Mouse (Mus musculus) kidney, adult 2 months (tissue): ENCODE measurements around the gene Ak8. TPM values are rescaled to one million over a fixed set of nuclear protein-coding genes. Genes with fewer than 3 reads are reported as not detected.

ENCODE experiments used
- DNase-seq: peaks from one replicate; pipeline ENCODE4 v3.0.0; 2021
- H3K27ac ChIP-seq: fragments of 200-500 bp; 2 replicates; pipeline ENCODE4 v1.5.1; 2012; ENCODE audit warnings: low read depth, low read length, control low read depth, inconsistent platforms; ENCODE audit not compliant: insufficient read depth
- H3K27me3 ChIP-seq: fragments of 200-500 bp; replicated peaks from 2 replicates; pipeline ENCODE4 v1.6.1; 2012; ENCODE audit warnings: mild to moderate bottlenecking, moderate library complexity, low read length, inconsistent platforms; ENCODE audit not compliant: control insufficient read depth, insufficient read depth
- H3K36me3 ChIP-seq: fragments of 200-500 bp; 2 replicates; pipeline ENCODE4 v1.6.1; 2012; ENCODE audit warnings: mild to moderate bottlenecking, moderate library complexity, low read length, inconsistent platforms; ENCODE audit not compliant: control insufficient read depth, insufficient read depth
- H3K4me1 ChIP-seq: fragments of 200-500 bp; 2 replicates; pipeline ENCODE4 v1.6.1; 2011; ENCODE audit warnings: low read length; ENCODE audit not compliant: control insufficient read depth, insufficient read depth
- H3K4me3 ChIP-seq: fragments of 200-500 bp; 2 replicates; pipeline ENCODE4 v1.5.1; 2011; ENCODE audit warnings: mild to moderate bottlenecking, low read depth, low read length, control low read depth; ENCODE audit not compliant: insufficient read depth
- CTCF ChIP-seq: fragments of 200-500 bp; conservative IDR thresholded peaks from 2 replicates; pipeline ENCODE4 v1.5.1; 2011; ENCODE audit warnings: low read depth, mild to moderate bottlenecking, control low read depth, low read length, moderate library complexity, mixed read lengths; ENCODE audit not compliant: insufficient read depth, insufficient read length
- POLR2A ChIP-seq: fragments of 200-500 bp; IDR thresholded peaks from one replicate; pipeline ENCODE4 v1.6.1; 2011; ENCODE audit warnings: low read depth, low read length, control low read depth
- WGBS: fragments of 180-500 bp; shearing (Covaris S2); methylation state at CpG from one replicate; pipeline ENCODE4 v1.1.7; 2018; 5-methylcytosine and 5-hydroxymethylcytosine counted together
- polyA plus RNA-seq: library from polyadenylated mRNA; depleted of rRNA; stranded (reverse); fragments of >200 nt; gene quantifications from 2 replicates; pipeline ENCODE4 v1.2.3, GENCODE M21; 2012

The Ak8 gene
- polyA plus RNA-seq, 1 experiment, result 0.36 TPM

DNA sequence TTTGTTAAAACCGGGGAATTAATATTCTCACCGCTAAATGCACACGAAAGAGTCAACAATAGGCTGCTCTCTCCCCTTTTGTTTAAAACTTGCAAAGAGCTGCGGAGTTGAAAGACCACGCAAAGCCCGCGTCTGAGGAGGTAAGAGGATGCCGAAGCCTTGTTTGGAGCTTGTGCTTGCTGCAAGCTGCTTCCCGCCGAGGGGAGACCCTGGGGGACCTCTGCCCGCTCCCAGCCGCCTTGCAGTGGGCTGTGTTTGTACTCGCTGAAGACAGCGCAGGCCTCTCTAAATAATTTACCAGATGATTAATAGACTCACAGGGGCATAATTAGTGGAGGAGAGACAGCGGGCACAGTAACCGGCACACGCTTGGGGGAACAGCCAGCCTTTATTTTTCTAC, 51.2 kb downstream of the Ak8 start:
- WGBS, result 5% methylated on average over 17 of the region's 17 CpGs

GRCm38 (mm10) chr2:28751658-28752057, 51.7 kb downstream of the Ak8 start:
- DNase-seq, result no peak
- H3K36me3 ChIP-seq, result no peaks in the 10 kb centered on the region
- TF ChIP-seq CTCF, result no peak
- no peak for TF ChIP-seq POLR2A
- H3K27ac ChIP-seq, result no peak overlapping the region
- WGBS, result 13% methylated on average over 17 of the region's 17 CpGs
- no peaks in the 10 kb centered on the region for H3K4me1 ChIP-seq
- no peaks in the 10 kb centered on the region for H3K27me3 ChIP-seq
- no peak overlapping the region for H3K4me3 ChIP-seq

More for the DNA sequence above, 51.2 kb downstream of the Ak8 start:
- DNase-seq, result no peak
- no peak for TF ChIP-seq CTCF
- no peak for TF ChIP-seq POLR2A
- H3K27ac ChIP-seq, result no peak overlapping the region
- H3K4me1 ChIP-seq, result no peaks in the 10 kb centered on the region
- H3K4me3 ChIP-seq, result no peak overlapping the region
- no peaks in the 10 kb centered on the region for H3K27me3 ChIP-seq
- no peaks in the 10 kb centered on the region for H3K36me3 ChIP-seq

DNA sequence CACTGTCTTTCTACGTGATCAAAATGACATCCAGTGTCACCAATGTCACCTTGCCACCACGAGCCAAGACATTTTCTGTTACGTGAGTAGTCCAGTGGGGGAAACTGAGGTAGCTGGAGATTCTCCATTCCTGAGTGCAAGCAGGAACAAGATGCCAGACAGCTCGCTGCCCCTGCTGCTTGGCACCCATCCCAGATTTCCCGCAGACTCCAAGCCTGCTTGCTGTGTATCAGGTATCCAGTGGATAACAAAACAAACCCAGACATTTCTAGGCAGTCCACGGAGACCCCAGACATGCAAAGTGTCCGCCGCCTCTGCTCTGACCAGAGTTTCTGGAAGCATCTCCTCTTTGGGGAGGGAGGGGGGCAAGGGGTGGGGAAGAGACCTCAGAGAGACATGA, 52.4 kb downstream of the Ak8 start:
- H3K36me3 ChIP-seq, result no peaks in the 10 kb centered on the region
- H3K27ac ChIP-seq, result no peak overlapping the region
- no peak for DNase-seq
- no peaks in the 10 kb centered on the region for H3K4me1 ChIP-seq
- WGBS, result 38% methylated on average over 8 of the region's 8 CpGs
- no peak for TF ChIP-seq POLR2A
- no peak for TF ChIP-seq CTCF
- no peaks in the 10 kb centered on the region for H3K27me3 ChIP-seq
- no peak overlapping the region for H3K4me3 ChIP-seq

DNA sequence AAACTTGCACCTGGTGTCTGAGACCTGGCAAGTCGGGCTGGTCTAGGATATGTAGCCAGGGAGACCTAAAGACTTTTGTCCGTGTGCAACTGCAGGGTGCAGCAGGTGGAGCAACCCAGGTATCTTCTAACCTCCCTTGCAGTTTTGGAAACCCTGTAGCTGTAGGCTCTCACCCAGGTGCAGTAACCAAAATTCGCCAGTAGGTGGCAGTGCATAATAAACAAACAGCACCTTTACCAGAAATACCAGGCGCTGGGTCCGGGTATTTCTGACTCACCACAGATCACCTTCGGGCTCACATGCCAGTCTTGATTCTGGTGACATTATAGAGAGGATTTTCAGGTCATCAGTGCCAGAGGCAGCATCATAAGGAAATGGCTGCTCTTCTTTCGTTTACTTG, 55.5 kb downstream of the Ak8 start:
- no peak overlapping the region for H3K4me3 ChIP-seq
- WGBS, result 1% methylated on average over 7 of the region's 7 CpGs
- peak; percentile 81 for TF ChIP-seq CTCF
- TF ChIP-seq POLR2A, result no peak
- H3K27ac ChIP-seq, result no peak overlapping the region
- H3K4me1 ChIP-seq, result no peaks in the 10 kb centered on the region
- no peaks in the 10 kb centered on the region for H3K36me3 ChIP-seq
- DNase-seq, result peak; percentile 82
- no peaks in the 10 kb centered on the region for H3K27me3 ChIP-seq

DNA sequence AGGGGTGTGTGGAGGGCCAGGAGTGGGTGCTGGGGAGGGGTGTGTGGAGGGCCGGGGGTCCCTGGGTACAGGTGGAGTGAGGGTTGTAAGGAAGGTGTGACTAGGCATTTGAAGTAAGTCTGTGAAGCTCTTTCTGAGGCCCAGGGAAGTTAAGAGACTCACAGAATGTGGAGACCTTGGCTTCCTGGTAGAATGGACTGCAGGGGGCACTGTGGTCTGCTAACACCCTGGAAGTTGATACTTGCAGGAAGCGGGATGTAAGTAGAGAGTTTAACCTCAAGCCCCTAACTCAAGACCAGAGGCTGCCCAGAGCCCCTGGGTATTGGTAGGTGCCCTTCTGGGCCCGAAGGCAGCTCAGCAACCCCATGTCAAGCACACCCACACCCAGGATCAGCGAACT, 56.2 kb downstream of the Ak8 start:
- Histone ChIP-seq H3K4me3 (no peak overlapping the region), H3K27ac (no peak overlapping the region), H3K36me3 (no peaks in the 10 kb centered on the region), H3K27me3 (no peaks in the 10 kb centered on the region), H3K4me1 (no peaks in the 10 kb centered on the region)
- WGBS, result 38% methylated on average over 4 of the region's 4 CpGs
- peak; percentile 57 for DNase-seq
- TF ChIP-seq CTCF (peak; percentile 75), POLR2A (no peak)

GRCm38 (mm10) chr2:28759441-28759840, 59.5 kb downstream of the Ak8 start:
- no peak overlapping the region for H3K27ac ChIP-seq
- no peaks in the 10 kb centered on the region for H3K36me3 ChIP-seq
- TF ChIP-seq CTCF (no peak), POLR2A (no peak)
- H3K4me3 ChIP-seq, result no peak overlapping the region
- WGBS, result 72% methylated on average over 4 of the region's 4 CpGs
- H3K27me3 ChIP-seq, result no peaks in the 10 kb centered on the region
- no peaks in the 10 kb centered on the region for H3K4me1 ChIP-seq
- DNase-seq, result no peak

GRCm38 (mm10) chr2:28766590-28766989, 66.6 kb downstream of the Ak8 start:
- no peak for DNase-seq
- no peaks in the 10 kb centered on the region for H3K36me3 ChIP-seq
- H3K4me3 ChIP-seq, result no peak overlapping the region
- H3K27me3 ChIP-seq, result no peaks in the 10 kb centered on the region
- H3K4me1 ChIP-seq, result no peaks in the 10 kb centered on the region
- TF ChIP-seq CTCF, result no peak
- no peak for TF ChIP-seq POLR2A
- WGBS, result 81% methylated on average over 4 of the region's 4 CpGs
- no peak overlapping the region for H3K27ac ChIP-seq

- Histone ChIP-seq H3K36me3 (no peaks in the 10 kb centered on the region), H3K4me3 (no peak overlapping the region), H3K27ac (no peak overlapping the region), H3K4me1 (no peaks in the 10 kb centered on the region), H3K27me3 (no peaks in the 10 kb centered on the region)
- no peak for TF ChIP-seq POLR2A
- no peak for TF ChIP-seq CTCF
- WGBS, result 86% methylated on average over 2 of the region's 2 CpGs
- DNase-seq, result no peak
These were observed 67.1 kb downstream of the Ak8 start for GRCm38 (mm10) chr2:28767041-28767440.
